Mouse (Mus musculus) cerebellum, adult 9-11 months (tissue): ENCODE measurements around the gene 4933424G06Rik.
"Not testable (repeated sequence)": the region's sequence is repeated elsewhere in the genome, so short reads cannot be mapped to it uniquely, and the experiment has no call there.

Experiments used
- DNase-seq: peaks from one replicate; pipeline ENCODE4 v3.0.0; 2022

4933424G06Rik gene

DNA sequence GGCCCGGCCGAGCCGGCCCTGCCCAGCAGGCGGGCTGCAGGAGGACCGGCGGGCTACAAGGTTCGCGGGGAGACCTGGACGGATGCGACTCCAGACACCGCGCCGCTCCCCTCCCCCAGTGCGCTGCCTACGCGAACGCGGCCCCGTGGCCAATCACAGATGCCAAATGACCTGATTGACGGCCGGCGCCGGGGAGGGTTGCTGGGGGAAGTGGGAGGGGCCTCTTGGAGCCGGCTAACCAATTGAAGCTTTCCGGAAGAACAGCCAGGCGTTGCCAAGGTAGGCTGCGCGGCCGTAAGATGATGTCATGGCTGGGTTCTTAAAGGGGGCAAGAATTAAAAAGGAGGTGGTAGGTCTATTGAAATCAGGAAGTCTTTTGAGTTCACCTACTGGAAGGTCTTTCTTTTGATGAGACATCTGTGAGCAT is at the start of gene 4933424G06Rik:
4933424G06Rik (plus strand) TSS at position 296 of the 427 bp plus-strand sequence.
- DNase-seq, result peak; percentile 99

DNA sequence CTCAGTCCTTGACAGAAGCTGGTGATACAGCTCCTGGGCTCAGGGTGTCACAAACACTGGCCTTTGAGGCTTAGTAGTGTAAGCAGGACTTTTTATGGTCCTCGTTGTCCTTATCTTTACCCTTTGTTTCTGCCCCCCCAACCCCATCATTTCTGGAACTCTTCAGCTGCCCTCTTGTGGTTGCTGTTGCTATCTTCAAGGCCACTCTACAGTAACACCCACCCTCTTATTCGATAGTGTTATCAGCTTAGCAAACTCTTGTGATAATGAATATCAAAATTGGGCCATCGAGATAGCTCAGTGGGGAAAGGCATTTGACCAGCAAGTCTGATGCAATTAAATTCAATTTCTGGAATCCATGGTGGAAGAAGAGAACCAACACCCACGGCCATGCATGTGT is 45.5 kb upstream of the 4933424G06Rik start:
- DNase-seq, result peak; percentile 53

DNA sequence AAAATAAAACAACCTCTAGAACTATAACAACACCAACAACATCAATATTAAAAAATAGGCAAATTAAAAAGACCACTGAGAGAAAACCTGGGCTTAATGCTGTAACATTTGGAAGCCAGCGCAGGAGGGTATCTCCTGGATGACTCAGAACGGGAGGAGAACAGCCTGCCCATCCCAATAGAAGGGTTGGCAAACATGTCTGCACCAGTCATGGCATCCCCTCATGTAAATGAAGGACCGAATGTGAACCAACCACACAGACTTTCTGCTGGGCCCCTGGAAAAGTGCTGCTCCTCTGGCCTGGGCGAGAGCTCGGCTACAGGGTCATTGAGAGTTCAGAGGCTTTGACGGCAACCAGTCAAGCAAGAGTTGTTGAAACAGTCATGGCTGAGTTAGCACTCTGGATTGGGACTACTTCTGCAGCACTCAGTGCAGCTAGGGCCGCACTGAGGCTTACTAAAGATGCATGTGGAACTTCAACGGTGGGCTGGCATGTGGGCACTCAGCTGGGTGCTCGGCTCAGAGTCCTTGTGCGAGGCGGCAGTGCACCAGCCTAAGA is 44.7 kb upstream of the 4933424G06Rik start:
- no peak for DNase-seq

DNA sequence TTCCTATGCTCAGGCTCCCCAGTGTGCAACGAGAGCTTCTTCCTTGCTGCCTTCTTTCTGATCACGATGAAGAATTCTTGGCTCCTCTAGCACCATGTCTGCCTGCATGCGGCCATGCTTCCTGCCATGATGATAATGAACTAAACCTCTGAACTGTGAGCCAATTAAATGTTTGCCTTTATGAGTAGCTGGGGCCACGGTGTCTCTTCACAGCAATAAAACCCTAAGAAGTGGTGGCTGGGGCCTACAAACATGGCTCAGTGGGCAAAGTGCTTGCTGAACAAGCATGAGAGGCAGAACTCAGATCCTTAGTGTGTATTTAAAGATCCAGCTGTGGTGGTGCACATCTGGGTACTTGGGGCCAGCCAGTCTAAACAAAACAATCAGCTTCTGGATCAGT is 44.0 kb upstream of the 4933424G06Rik start:
- DNase-seq, result no peak

- DNase-seq, result not testable (repeated sequence)
Observed at GRCm38 (mm10) chr1:36668007-36668406, 41.9 kb upstream of the 4933424G06Rik start.

GRCm38 (mm10) chr1:36670256-36670655 is 39.7 kb upstream of the 4933424G06Rik start:
- no peak for DNase-seq

GRCm38 (mm10) chr1:36671260-36671659 is 38.7 kb upstream of the 4933424G06Rik start:
- no peak for DNase-seq

GRCm38 (mm10) chr1:36672648-36673350 is 37.1 kb upstream of the 4933424G06Rik start:
- DNase-seq, result no peak

DNA sequence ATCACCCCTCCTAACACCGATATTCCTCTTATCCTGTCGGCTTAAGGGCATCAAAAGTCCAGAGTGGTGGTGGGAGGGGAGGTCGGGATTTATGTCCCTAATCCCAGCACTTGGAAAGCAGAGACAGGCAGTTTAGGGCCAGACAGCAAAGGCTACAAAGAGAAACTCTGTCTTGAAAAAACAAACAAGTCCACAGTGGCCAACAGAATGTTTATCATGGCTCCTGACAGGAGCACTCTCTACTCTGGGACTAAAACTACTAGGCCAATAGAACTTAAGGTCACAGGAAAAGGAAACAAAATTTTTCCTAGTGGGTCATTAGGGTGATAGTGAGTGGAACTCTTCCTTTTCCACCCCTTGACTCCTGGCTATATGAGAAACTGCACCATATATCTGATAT is 35.0 kb upstream of the 4933424G06Rik start:
- no peak for DNase-seq

- no peak for DNase-seq
Observed at GRCm38 (mm10) chr1:36680893-36681292, 29.1 kb upstream of the 4933424G06Rik start.

DNA sequence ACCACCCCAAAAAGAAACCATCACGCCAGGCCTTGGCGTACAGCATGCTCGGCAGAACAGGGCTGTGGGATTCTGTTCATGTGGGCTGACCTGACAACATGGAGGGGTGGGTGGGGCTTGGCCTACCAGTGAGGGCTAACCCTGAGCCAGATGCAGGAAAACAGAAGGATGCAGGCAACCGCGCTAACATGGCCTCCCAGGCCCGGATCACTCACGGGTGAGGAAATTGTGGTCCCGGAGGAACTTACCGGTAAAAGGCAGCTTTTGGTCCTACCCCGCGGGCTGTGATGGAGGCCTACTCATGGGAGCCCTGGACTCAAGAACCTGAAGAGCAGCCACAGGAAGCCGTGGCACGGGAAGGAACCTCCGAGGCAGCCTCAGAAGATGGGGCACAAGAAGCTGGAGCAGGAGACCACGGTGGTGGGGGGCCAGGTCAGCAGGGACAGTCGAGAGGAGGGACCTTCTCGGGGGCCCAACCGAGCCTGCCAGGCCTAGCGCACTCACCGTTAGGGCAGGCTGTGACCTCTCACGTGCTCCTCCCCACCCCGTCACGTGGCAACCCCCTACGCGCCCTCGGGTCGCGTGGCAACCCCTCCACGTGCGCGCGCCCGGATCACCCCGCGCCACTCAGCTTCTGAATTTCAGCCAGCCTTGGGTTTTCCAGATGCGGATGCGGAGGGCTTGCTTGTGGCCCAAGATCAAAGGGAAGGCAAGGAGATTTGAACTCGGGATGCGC is 27.2 kb upstream of the 4933424G06Rik start, which contains the start of gene Fam178b:
Fam178b (minus strand) TSS at position 564 of the 736 bp plus-strand sequence.
- DNase-seq, result no peak

GRCm38 (mm10) chr1:36683810-36684467 is 26.0 kb upstream of the 4933424G06Rik start:
- peak; percentile 76 for DNase-seq

DNA sequence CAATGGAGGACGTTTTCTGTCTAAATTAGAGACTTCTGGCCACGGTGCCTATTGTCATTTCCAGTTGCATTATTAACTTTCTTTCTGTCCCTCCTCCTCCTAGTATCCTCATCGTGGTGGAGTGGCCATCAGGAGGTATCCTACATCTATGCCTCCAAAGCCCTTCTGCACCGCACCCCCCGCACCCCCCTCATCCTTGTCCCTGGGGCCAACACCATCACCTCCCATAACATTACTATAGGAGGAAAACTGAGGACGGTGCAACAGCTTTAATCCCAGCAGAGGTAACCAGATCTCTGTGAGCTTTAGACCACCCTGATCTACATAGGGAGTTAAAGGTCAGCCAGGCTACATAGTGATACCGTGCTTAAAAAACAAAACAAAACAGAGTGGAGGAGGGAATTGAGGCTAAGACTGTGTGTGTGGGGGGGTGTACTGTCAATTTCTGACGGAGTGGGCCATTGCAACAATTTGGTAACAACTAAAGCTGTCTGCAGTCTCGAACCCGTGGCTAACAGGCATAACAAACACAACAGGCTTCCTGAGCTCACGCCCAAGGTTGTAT is 19.2 kb upstream of the 4933424G06Rik start:
- peak; percentile 57 for DNase-seq

DNA sequence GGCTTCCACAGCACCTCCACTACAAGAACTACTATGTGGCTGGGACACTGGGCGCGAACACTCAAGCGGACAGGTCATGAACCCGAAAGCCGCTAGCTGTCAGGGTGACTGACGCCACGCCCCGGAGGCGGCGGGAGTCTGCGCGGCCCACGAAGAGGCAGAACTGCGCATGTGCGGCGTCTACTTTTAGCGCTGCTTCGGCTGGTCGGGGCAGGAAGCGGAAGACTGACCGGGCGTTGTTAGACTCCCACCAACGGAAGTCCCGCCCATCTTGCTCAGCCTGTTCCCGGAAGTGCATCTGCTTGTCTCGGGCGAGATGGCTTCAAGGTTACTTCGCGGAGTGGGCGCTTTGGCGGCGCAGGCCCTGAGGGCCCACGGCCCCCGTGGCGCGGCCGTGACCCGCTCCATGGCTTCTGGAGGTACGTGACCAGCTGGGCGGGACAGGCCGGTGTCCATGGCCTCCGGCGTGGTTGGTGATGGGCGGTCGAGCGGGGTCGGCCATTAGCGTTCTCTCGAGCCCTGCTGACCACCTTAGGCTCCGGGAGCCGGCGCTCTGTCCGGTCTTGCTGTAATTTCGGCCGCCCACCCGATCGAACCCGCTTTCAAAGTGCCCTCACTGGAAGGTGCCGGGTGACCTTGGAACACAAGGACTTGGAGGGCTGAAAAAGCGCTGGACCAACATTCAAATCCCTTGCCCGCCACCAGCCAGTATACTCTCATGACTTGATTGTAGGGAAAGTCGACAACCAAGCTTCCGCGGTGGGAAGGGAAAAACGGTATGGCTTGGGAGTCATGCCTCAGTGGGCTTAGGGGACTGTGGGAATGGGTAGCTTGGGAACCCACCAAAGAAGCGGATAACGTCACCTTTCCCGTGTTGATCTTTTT is 18.4 kb upstream of the 4933424G06Rik start, which contains the start of gene Cox5b:
Cox5b (plus strand) TSS at position 179 of the 885 bp plus-strand sequence.
- DNase-seq, result peak; percentile 98

DNA sequence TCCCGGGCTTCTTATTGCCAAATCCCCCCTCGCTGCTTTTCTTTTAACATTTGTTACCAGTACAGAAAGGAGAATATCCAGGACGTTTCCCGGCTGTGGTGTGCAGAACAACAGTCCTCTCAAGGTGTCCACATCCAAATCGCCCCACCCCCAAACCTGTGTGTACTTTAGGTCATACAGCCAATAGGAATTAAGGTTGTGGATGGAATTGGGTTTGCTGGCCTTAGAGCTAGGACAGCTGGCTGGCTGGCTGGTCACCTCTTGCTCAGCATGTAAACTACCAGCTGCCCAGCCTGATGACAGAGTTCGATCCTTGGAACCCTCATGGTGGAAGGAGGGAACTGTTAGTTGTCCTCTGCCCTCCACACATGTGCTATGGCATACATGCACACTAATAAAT is 15.1 kb upstream of the 4933424G06Rik start:
- DNase-seq, result no peak

GRCm38 (mm10) chr1:36696411-36696810 is 13.5 kb upstream of the 4933424G06Rik start:
- DNase-seq, result no peak

DNA sequence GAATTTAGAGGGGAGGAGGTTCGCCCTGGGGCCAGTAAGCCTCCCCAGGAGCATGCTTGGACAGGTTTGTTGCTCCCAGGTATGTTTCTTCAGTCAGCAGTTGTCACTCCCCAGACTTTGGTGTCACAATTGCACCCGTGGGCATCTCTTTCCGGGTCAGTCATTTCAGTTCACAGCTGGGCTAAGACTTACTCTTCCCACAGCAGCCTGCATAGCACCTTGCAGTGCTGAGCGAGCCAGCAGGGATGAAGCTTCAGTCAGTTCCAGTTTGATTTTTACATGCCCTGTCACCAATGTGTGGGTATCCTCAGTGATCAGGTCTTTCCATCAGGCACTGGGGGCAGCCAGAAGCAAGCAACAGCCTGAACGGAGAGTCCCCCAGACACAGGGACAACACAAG is 12.9 kb upstream of the 4933424G06Rik start:
- DNase-seq, result no peak

GRCm38 (mm10) chr1:36707166-36707565 is 2.8 kb upstream of the 4933424G06Rik start:
- no peak for DNase-seq

DNA sequence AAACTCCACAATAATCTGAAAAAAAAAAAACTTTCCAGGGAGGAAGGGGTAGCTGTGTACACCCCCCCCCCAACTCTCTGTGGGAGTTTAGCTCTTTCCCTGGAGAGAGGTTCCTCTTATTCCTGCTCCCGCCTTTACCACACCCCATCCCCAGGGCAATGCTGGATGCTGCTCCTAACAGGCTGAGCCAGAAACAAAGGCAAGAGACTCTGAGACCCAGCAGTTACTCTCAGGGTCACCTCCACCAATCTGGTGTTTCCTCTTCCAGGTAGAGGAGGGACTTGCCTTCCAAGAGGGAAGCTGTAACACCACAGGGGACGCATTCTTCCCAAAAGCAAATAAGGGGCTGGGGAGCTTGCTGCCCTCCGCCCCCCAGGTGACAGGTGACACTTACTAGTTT is 2.2 kb upstream of the 4933424G06Rik start:
- DNase-seq, result no peak

DNA sequence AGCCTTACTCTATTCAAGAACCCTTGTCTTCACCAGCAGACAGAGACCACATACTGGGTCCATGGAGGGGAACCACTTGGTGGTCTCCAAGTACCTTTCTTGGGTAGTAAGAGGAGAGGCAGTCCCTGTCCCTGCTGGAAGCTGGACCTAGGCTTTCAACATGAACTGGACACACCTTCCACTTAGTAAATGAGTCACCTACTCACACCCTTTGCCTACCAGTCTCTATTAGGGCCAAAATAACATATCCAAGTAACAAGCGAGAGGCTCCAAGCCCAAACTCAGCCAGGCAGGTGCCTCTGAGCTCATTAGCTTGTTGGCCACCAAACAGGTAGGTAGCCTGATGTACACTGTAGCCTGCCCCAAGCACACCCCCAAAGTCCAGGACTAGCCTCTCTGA is 1.3 kb upstream of the 4933424G06Rik start:
- DNase-seq, result no peak

GRCm38 (mm10) chr1:36709055-36709853 is 695 bp upstream of the 4933424G06Rik start:
- no peak for DNase-seq
